Mouse (Mus musculus) gastrocnemius, adult 8-10 months (tissue): ENCODE data around the gene Mboat7. TPM values are rescaled to one million over a fixed set of nuclear protein-coding genes. Genes with fewer than 3 reads are reported as not detected.
"Not testable (repeated sequence)": the region's sequence is repeated elsewhere in the genome, so short reads cannot be mapped to it uniquely, and the experiment has no call there.

Source experiments
- DNase-seq, 2 experiments: peaks; one replicate each; pipeline ENCODE4 v3.0.0; 2022; ENCODE audit warnings: low spot score in 2 of 2
- total RNA-seq, 4 experiments: library from RNA; stranded (reverse); gene quantifications; 2 replicates each; pipeline ENCODE4 v1.2.4; 2022

Gene Mboat7
- total RNA-seq = 10 to 100 TPM in 1 of 4 experiments, 1 to 10 TPM in 3; 6.7 to 10.3 (median 8.2) TPM

DNA sequence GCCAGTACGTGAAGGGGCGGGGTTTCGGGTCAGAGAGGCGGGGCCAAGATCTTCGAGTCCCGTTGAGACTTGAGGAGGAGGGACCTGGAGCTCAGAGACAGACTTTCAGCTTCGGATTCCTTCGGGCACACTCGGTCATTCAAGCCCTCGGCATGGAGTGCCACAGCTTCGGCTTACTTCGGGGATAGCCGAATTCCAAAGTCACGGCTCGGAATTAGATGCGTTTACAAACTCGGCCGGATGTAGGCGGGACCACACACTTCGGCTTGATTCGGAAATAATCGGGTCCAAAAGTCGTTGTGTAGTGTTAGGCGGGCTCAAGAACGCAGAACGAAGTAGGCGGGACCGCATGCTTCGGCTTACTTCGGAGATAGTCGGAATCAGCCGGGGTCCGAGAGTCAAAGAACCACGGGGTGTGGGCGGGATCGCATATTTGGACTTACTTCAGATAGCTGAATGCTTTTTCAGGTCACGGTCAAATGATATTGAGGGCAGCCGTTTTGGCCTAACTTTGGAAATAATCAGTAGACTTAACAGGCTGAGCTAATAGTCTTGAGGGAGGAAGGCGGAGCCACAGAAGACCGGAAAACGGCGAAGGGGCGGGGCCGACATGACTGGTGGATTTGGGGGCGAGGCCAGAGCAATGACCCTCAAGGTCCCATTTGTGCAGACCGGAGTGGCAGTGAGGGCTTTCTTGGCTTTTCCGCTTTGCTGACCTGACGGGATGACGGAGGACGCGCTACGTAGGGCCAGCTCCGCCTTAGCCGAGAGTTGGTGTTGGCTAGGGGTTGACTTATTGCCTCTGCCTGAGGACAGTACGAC lies at the start of gene Mboat7:
Gene Mboat7 (minus strand): TSS at position 537 of the 822 bp plus-strand sequence.
- peak; percentile 94 for DNase-seq

DNA sequence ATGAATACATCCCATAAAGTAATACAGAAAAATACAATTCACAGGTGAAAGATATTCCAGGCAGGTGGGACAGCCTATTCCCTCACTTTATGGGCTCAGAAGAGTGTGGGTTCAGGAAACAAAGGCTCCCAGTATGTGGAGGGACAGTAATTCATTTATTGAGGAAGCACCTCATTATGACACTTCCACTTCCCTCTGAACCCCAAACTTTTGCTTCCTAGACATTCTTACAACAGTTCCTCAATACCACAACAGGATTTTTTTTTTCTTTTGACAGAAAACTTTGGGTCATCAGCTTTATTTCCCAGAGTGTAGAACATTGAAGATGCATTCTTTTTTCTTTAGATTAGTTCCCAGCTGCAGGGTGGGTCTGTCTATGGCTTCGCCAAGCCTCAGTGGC lies 39.4 kb upstream of the Mboat7 start:
- not testable (repeated sequence) for DNase-seq

DNA sequence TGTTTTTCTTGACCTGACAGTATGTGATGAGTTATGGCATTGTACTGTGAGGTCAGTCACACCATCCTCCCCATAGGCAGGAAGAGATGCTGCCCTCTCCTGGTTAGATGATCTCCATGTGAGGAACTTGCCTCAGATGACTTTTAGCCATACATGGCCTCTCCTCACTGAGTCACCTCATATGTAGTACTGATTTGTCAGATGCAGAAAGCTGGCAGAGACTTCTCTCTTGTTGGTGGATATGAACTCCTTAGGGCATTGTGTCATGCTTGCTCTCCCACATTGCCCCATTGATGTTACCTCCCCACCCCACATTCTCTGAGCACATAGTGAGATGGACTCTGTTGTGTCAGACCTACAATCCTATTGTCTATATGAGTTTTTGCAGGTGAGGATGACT lies 32.1 kb upstream of the Mboat7 start:
- not testable (repeated sequence) for DNase-seq

DNA sequence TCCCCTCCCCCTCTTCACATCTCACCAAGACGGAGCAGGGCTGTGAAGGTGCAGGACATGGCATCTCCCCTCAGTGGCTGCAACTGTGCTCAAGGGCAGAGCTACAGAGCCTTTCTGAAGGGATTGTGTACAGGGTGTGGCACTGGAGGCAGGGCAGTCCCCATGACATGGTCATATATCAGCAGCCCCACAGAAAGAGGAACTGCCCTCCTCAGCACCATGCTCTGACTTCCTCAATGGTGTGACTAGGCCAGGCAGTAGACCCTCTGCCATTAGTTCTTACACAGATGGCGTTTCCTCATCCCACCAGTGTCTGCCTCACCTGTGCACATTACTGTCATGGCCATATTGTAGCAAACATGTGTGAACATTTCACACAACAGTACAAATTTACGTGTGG lies 26.9 kb upstream of the Mboat7 start, which contains the start of gene Pirb:
Gene Pirb (minus strand): TSS at position 124 of the 400 bp plus-strand sequence.
- DNase-seq = not testable (repeated sequence)

DNA sequence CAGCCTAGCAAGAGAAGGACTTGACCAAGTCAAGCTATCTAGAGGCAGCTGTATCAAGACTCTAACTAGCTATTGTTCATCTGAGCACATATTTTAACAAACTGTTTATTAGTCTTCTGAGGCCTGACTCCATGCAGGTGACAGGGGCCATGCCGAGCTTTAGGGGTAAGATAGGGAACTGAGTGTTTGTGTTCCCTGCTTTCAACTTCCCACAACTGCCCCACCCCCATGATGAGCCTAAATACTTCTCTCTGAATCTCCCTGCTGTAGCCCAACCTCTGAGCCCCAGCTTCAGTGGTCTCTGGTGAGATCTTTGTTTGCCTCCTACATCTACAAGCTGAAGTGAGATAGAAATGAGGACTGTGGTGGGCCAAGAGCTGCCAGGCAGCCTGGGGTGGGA lies 21.9 kb upstream of the Mboat7 start:
- DNase-seq = no peak

DNA sequence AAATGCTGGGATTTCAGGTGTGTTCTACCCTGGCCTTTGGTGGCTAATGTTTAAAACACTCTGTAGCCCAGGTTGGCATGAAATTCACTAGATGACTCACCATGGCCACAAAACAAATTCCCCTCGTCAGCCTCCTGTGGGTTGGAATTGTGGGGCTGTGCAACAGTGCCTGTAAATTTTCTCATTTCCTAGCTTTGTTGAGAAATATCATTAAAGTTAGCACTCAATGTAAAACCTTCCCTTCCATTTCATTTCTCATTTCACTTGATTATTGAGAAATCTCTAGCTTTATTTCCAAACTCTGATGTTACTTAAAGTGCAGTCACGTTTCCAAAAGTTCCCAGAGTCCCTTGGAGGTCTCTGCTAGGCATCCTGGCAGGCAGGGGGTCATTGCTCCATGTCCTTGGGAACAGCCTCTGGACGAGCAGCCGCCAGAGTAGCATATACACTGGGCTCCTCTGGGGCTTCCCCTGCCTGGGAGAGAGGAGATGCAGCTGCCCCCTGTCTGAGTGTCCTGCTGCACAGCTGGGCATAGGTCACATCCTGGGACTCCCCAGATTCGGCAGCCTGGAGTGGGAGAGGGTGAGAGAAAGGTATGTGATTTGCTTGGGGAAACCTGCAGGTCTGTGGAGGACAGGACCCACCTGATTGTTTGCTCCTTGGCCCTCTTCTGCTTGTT lies 19.1 kb upstream of the Mboat7 start:
- DNase-seq = no peak

- DNase-seq = no peak
These were observed 15.7 kb upstream of the Mboat7 start for GRCm38 (mm10) chr7:3709000-3709399.

GRCm38 (mm10) chr7:3708447-3708980 lies 15.2 kb upstream of the Mboat7 start:
- not testable (repeated sequence) for DNase-seq

- DNase-seq = no peak
These were observed 14.5 kb upstream of the Mboat7 start for GRCm38 (mm10) chr7:3707568-3708413.

GRCm38 (mm10) chr7:3707027-3707426 lies 13.7 kb upstream of the Mboat7 start:
- no peak for DNase-seq

- no peak for DNase-seq
These were observed 13.1 kb upstream of the Mboat7 start for GRCm38 (mm10) chr7:3706343-3706934.

DNA sequence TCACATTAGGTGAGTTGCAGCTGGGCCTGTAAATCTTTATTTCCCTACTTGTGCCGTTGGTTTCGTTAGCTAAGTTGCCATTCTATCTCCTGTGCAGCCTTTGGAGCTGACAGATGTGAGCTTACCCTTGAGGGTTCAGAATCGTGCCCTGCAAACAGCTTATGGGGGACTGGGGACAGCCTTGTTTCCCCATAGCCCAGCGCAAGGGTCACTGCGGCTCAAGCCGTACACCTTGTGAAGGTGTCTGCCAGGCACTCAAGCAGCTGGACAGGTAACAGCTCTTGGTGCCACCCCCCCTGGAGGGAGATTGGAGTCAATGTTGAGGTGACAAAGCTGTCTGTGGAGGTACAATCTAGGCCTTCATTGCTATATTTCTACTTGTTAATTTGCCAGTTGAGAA lies 12.6 kb upstream of the Mboat7 start:
- DNase-seq = no peak

DNA sequence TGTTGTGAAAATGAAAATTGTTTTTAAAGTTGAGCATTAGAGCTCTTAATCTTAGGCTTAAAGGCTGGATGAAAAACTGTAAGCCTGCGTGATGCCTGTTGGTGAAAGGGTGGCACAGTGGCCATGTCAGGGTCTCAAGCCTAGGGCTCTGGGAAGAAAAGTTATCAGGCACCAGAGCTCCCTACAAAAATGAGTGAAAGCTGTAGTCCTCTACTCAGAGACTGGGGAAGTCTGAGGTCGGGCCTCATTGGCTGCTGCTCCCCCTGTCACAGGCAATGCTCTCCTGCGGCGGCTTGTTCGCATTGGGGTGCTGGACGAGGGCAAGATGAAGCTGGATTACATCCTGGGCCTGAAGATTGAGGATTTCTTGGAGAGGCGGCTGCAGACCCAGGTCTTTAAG lies 12.1 kb upstream of the Mboat7 start:
- not testable (repeated sequence) for DNase-seq

DNA sequence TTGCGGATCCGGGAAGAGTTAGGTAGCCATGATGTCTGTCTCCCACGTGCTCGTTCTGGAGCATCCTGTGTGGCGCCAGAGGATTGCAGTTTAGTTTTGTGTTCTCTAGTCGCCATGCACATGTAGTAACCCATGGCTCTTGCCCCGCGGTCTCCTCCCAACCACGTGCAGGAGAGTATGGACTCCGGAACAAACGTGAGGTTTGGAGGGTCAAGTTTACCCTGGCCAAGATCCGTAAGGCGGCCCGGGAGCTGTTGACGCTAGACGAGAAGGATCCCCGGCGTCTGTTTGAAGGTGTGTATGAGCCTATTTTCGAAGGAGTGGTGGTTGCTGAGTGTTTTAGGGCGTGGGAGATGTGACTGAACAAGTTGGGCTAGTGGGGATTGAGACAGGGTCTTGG lies 11.2 kb upstream of the Mboat7 start:
- DNase-seq = no peak

DNA sequence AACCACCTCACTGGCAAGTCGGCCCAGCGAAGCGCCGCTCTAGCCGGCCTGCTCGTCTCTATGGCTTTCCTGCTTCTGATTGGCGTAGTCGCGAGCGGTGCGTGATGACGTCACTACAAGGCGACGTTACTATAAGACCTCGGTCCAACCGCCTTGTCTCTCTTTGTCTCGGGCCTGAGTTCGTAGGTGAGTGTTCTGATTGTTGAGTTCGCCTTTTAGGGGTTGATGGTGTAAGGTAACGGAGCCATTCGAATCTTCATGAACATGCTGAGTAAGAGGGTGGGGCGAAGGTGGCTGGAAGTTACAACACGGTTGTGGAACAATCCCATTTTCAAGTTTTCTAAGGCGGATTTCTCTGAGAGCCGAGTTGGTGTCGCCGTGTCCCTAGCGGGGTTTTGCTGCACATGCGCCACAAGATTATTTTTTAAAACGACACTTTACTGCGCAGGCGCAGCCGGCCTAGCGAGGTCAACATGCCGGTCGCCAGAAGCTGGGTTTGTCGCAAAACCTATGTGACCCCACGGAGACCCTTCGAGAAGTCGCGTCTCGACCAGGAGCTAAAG lies 10.6 kb upstream of the Mboat7 start, which contains the start of gene Rps9:
Gene Rps9 (plus strand): TSS at position 115 of the 563 bp plus-strand sequence.
- DNase-seq = peak; percentile 93 to 95

DNA sequence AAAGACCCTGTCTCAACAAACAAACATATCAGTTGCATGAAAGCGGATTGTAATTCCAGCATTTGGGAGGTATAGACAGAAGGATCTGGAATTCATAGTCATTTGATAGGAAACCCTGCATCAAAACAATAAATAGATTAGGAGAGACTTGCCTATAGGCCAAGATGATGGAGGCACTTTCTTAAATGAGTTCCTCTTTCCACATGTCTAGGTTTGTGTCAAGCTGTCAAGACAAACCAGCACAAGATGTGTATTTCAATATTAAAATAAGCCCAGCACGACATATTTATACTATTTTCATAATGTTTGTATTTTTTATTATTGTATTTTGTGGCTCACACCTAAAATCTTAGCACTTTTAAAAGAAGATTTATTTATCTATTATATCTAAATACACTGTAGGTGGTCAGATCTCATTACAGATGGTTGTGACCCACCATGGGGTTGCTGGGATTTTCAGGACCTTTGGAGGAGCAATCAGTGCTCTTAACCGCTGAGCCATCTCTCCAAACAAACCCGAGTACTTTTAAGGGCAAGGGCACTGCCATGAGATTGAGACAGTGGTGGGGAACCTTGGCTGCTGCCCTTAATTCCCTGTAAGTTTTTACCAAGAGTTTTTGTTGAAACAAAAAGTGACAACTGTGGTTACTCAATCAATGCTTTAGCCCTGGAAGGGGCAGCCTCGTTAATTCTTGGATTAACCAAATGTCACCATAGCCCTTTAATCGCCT lies 10.0 kb upstream of the Mboat7 start:
- DNase-seq = no peak

DNA sequence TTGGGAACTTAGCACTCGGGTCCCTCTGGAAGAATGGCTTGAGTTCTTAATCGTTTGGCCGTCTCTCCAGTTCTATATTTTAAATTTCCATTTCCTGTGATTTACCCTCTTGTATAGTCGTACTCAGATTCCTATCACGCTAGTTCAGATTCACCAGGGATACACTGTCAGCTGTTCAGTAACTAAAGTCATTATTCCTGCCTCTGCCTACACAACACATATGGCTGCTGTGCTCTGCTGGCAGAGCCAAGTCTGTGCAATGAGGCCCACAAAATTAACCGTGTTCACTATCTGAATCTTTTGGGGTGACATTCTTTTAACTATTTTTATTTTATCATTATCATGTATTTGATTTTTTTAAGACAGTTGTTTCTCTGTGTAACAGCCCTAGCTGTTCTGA lies 5.1 kb upstream of the Mboat7 start:
- DNase-seq = no peak

- DNase-seq = peak in 1 of 2 experiments; percentile 6
These were observed 1.6 kb upstream of the Mboat7 start for GRCm38 (mm10) chr7:3694949-3695305.

DNA sequence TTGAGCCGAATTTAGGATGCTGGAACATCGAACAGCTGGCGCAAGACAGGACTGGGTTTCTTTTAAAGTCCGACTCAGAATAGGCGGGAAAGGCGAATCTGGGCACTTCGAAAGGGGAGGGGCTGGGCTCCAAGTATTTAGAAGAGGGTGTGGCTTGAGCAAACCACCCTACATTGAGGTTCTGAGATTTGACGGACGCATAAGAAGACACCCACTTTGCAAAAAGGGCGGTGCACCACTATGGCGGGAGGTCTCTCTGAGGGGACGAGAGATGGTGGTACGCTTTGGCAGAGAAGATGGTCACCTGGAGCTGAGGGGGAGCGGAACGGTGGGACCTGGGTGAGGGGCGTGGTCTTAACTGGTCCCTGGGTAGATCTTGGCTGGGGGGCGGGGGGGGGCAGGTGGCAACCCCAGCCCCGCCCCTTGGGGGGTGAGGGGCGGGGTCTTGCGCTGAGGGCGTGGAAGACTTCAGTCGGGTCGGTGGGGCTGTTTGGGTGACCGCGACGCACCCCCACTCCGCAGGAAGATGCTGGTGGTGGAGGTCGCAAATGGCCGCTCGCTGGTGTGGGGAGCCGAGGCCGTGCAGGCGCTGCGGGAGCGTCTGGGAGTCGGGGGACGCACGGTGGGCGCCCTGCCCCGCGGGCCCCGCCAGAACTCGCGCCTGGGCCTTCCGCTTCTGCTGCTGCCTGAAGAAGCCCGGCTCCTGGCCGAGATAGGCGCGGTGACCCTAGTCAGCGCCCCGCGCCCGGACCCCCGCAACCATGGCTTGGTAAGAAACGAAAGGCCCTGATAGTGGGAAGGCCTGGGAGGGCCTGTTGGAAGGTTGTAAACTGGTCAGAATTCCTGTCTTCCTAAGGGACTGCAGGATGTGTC lies 989 bp upstream of the Mboat7 start:
- peak; percentile 32 to 52 for DNase-seq
